Mouse (Mus musculus): Measurements from ENCODE around the gene Bag6.
A peak's percentile ranks its signal among the peaks of the same experiment; 100 is the strongest.

Gene Bag6

DNA sequence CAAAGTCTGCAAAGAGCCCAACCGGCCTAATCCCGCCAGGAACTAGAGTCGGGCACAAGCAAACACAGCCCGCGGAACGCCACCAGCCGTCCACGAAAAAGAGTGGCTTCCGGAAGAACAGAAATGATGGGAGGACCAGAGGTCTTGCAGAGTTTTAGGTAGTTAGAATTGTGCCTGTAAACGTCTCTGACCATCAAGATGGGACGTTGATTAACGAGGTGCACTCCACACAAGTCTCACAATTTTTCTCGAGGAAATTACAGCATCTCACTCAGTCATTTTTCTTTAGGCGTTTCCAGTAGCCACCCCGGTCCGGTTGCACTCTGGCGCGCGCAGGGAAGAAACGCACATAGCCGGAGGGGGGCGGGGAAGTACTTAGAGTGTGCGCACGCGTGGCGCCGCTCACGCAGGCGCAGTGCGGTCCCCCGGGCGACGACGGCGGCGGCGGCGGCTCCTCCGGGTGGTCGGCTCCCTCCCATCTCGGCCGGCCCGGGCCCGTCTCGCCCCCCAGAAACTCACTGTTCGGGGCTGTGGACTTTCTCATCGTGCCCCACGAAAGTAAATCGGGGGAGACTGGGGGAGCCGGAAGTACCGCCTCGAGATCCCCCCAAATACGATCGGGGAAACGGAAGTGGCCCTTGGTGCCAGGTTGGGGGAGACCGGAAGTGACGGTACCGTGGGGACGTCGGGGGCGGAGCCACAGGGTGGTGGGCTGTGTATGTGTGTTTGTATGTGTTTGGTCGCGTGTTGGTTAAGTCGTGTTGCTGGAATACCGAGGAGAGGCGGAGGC lies at the start of gene Bag6:
Gene Bag6 (plus strand): TSS at position 378 of the 790 bp plus-strand sequence.
- DNase-seq (ENCODE audit: low read depth, low spot score) = peak; percentile 97
- H3K27me3 ChIP-seq (ENCODE audit: control insufficient read depth, insufficient read depth, low read length, poor library complexity, severe bottlenecking) = no peaks in the 10 kb centered on the region
- H3K36me3 ChIP-seq (ENCODE audit: control insufficient read depth, insufficient read depth, low read length, poor library complexity, severe bottlenecking) = peaks cover 5% of the 10 kb centered on the region

DNA sequence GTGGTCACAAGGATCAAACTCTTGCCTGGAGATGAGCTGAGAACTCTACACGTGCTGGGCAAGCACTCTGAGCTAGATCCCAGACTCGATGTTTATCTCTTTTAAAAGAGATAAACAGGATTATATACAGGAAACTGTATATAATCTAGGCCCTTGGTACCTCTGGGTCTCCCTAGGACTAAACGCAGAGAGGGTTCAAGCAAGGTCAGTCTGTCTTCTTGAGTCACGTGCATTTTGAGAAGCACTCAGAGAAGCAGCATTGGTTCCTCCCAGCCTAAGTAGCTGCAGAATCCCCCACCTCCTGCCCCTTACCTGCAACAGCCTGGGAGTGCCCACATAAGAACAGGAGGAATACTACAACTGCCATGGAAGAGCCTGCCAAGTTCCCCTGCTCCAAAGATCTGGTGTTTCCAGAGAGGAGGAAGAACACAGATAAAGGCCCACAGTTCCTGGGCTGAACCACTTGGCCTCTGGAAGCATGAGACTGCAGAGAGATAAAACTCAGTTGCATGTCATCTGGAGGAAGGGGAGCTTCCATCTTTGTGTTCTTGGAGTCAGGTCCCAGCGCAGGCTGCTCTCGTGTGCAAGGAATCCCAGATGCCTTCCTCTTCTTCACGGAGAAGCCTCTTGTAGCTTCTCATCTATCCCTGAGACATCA lies 49.6 kb upstream of the Bag6 start, which contains the start of gene Ly6g6f:
Gene Ly6g6f (minus strand): TSS at position 403 of the 658 bp plus-strand sequence.
- H3K36me3 ChIP-seq (ENCODE audit: control insufficient read depth, insufficient read depth, low read length, poor library complexity, severe bottlenecking) = no peaks in the 10 kb centered on the region
- DNase-seq (ENCODE audit: low read depth, low spot score) = no peak
- no peaks in the 10 kb centered on the region for H3K27me3 ChIP-seq (ENCODE audit: control insufficient read depth, insufficient read depth, low read length, poor library complexity, severe bottlenecking)

DNA sequence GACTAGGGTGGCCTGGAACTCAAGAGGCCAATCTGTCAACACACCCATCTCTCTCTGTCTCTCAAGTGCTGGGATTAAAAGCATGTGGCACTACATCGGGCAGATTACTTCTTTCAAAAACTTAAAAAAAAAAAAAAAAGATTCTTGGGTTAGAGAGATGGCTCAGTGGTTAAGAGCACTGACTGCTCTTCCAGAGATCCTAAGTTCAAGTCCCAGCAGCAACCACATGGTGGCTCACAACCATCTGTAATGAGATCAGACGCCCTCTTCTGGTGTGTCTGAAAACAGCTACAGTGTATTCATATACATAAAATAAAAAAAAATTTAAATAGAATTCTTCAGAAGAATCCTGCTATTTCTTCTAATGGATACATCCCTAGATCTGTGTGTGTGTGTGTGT lies 46.8 kb upstream of the Bag6 start:
- peak; percentile 29 for DNase-seq (ENCODE audit: low read depth, low spot score)
- Histone ChIP-seq H3K36me3 (ENCODE audit: control insufficient read depth, insufficient read depth, low read length, poor library complexity, severe bottlenecking) (peaks cover 1% of the 10 kb centered on the region; the same call in 1 of the 2 replicates), H3K27me3 (ENCODE audit: control insufficient read depth, insufficient read depth, low read length, poor library complexity, severe bottlenecking) (no peaks in the 10 kb centered on the region)

DNA sequence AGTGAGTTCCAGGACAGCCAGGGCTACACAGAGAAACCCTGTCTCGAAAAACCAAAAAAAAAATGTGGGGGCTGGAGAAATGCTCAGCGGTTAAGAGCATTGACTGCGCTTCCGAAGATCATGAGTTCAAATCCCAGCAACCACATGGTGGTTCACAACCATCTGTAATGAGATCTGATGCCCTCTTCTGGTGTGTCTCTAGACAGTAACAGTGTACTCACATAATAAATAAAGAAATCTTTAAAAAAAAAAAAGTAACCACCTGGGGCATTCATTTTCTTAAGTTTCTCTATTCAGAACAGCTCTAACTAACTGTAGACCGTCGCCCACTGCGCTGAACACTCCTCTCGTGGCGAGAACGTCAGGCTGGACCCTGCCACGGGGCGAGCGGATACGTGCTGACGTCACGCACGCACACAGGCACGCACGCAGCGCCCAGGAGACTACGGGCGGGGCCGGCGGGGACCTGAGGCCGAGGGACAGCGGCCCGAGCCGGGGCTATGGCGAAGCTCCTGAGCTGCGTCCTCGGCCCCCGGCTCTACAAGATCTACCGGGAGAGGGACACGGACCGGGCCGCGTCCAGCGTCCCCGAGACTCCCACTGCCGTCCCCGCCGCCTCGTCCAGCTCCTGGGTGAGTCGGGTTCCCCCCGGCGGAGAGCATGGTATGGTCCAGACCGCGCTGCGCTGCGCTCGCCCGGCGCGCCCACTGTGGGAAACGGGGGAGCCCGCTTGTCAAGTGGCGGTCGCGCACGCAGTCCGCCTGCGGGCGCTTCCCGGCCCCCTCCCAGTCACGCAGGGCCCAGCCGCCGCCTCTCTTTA lies 45.9 kb upstream of the Bag6 start, which contains the start of gene Abhd16a:
Gene Abhd16a (plus strand): TSS at position 439 of the 820 bp plus-strand sequence.
- DNase-seq (ENCODE audit: low read depth, low spot score) = peak; percentile 96
- no peaks in the 10 kb centered on the region for H3K27me3 ChIP-seq (ENCODE audit: control insufficient read depth, insufficient read depth, low read length, poor library complexity, severe bottlenecking)
- H3K36me3 ChIP-seq (ENCODE audit: control insufficient read depth, insufficient read depth, low read length, poor library complexity, severe bottlenecking) = peaks cover 1% of the 10 kb centered on the region; the same call in 1 of the 2 replicates

DNA sequence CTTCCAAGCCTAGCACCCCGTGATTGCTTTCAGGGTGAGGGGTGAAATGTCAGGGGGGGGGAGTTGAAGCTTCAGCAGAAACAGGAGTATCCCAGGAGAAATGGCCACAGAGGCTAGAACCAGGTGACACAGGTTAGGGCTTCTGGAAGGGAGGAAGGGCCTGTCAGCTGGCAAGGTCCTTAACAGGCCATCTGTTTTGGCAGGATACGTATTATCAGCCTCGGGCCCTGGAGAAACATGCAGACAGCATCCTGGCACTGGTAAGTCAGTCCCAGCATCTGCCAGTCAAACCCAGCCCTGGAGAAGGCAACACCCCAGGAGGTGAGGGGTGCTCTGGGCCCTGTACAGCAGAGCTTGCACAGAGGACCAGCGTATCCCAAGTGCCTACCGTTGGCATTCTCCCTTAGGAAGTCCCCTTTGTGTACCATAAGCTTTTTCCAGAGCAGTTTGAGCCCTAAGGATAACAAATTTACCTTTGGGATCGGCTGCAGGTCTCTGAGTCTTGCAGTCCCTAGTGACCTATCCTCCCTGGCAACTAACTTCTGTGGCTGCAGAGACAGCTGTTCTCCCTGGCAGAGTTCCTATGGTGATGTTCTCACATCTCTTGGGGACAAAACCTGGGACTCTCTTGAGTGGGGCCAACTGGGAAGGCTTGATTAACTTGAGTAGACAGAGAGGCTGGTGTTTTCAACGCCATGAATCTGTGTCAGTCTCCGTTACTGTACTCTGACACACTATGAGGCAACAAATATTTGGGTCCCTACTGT lies 44.6 kb upstream of the Bag6 start:
- Histone ChIP-seq H3K27me3 (ENCODE audit: control insufficient read depth, insufficient read depth, low read length, poor library complexity, severe bottlenecking) (no peaks in the 10 kb centered on the region), H3K36me3 (ENCODE audit: control insufficient read depth, insufficient read depth, low read length, poor library complexity, severe bottlenecking) (peaks cover 1% of the 10 kb centered on the region; the same call in 1 of the 2 replicates)
- no peak for DNase-seq (ENCODE audit: low read depth, low spot score)

DNA sequence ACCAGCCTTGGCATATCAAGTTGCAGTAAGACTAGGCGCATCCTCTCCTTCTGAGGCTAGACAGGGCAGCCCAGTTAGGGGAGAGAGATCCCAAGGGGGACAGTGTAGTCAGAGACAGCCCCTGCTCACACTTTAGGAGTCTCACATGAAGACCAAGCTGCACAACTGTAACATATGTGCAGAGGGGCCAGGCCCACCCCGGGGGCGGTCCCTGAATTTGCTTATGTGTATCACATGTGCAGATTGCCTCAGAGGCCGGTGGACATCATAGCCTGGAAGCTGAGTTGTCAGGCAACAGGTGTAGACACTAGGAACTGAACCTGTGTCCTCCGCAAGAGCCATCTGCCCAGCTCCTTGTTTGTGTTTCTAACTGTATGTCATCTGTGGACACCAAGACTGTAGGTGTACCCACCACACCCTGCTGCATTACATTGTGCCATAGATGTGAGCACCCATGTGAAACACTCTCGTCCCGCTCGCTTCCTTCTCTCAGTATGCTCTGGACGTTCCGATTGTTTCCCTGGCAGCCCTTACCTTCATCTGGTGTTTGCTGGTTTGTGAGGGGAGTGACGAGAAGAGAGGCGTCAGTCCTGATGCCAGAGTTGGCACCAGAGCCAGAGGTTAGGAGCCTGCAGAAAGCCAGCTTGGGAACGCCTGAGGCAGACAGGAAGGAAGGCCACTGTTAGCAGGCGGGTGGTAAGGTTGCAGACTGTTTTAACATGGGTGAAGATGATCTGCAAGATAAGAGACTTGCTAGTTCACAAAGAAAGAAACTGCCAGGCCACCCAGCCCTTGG lies 42.4 kb upstream of the Bag6 start:
- Histone ChIP-seq H3K36me3 (ENCODE audit: control insufficient read depth, insufficient read depth, low read length, poor library complexity, severe bottlenecking) (peaks cover 1% of the 10 kb centered on the region), H3K27me3 (ENCODE audit: control insufficient read depth, insufficient read depth, low read length, poor library complexity, severe bottlenecking) (no peaks in the 10 kb centered on the region)
- DNase-seq (ENCODE audit: low read depth, low spot score) = no peak

DNA sequence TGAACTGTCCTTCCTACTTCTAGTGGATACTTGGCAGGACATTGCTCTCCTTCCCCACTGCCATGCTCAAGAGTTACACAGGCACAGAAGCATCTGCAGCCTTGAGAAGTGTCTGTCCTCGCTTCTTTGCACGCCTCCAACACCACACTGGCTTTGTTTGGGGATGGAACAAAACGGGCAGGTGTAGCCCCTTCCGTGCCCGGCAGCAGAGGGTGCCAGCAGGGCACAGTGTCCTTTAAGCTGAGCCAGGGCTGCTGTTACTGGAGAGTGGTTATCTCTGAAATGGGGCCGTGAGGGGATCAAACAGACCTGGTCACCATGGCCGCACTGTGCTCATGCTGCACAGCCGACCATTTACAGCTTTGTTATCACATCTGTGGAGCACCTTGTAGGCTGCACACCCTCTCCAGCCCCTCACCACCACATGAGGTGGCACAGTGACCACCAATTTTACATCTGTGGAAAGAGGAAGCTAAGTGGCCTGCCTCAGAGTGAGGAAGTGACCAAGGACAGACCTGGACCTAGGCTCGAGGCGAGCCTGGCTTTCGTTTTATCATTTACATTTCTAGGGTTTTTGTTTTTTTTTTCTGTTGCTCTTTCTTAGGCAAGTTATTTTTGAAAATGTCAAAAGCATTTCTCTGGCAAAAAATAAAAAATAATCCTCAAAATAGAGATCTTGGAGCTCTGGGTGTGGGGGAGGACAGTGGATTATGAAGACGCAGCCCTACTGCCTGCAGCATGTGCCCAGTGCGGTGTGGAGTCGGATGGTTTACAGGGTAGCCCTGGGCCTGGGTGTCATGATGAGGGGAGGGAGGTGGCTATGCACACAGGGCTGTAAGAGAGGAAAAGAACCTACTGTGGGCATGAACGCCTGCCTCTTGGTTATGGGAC lies 40.3 kb upstream of the Bag6 start:
- DNase-seq (ENCODE audit: low read depth, low spot score) = no peak
- Histone ChIP-seq H3K27me3 (ENCODE audit: control insufficient read depth, insufficient read depth, low read length, poor library complexity, severe bottlenecking) (no peaks in the 10 kb centered on the region), H3K36me3 (ENCODE audit: control insufficient read depth, insufficient read depth, low read length, poor library complexity, severe bottlenecking) (peaks cover 4% of the 10 kb centered on the region)

DNA sequence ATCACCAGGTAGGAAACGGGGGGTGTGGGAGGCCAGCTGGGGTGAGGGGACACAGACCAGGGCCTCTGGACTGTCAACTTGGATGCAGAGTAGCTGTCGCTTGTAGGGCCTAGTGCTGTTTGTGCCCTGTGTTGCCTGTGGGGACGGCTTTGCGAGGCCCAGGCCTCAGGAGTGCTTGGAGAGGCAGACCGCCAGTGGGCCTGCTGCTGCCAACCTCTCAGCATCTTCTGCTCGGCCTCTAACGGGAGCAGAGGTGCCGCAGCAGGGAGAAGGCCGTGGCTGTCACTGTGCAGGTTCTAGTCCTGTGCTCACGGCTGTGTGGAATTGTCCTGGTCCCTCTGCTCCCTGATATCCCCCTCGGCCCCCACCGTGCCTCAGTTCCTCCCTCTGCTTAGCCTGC lies 38.4 kb upstream of the Bag6 start:
- Histone ChIP-seq H3K36me3 (ENCODE audit: control insufficient read depth, insufficient read depth, low read length, poor library complexity, severe bottlenecking) (peaks cover 5% of the 10 kb centered on the region), H3K27me3 (ENCODE audit: control insufficient read depth, insufficient read depth, low read length, poor library complexity, severe bottlenecking) (no peaks in the 10 kb centered on the region)
- DNase-seq (ENCODE audit: low read depth, low spot score) = no peak

DNA sequence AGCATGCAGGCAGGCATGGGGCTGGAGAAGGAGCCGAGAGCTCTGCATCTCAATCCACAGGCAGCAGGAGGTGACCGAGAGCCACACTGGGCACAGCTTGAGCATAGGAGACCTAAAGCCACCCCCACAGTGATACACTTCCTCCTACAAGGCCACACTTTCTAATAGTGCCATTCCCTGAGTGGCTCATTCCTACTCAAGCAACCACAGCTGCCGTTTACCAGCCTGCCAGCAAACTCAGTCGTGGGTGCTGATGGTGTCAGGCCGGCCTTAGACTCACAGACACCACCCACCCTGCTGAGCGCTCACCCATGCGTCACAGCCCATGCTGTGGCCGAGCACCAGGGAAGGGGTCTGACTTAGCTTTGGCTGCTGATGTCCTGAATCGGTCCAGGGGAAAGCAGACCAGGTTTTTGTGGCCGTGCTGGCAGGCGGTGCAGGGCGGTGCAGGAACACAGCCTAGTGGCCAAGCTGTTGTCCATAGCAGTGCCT lies 37.8 kb upstream of the Bag6 start:
- Histone ChIP-seq H3K36me3 (ENCODE audit: control insufficient read depth, insufficient read depth, low read length, poor library complexity, severe bottlenecking) (peaks cover 6% of the 10 kb centered on the region), H3K27me3 (ENCODE audit: control insufficient read depth, insufficient read depth, low read length, poor library complexity, severe bottlenecking) (no peaks in the 10 kb centered on the region)
- DNase-seq (ENCODE audit: low read depth, low spot score) = no peak

DNA sequence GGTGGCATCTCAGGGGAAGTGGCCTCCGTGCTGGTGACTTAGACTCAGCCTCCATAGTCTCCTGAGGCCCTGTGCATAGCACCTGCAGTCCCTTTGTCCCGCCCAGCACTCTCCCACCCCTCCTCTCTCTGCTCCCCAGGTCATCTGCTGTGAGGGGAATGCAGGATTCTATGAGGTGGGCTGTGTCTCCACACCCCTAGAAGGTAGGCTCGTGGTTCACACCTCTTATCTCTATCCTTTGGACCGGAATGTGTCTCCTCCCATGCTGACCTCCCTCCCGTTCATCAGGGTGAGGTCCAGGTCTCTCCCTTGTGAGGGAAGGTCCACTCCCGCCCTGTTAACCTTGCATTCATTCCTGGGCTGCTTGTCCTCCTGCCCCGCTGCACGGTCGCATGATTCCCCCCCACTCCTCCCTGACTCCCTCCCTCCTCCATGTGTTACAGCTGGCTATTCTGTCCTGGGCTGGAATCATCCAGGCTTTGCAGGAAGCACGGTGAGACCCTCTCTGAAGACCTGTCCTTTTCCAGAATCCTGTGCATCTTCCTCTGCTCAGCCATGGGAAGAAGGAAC lies 34.7 kb upstream of the Bag6 start:
- Histone ChIP-seq H3K36me3 (ENCODE audit: control insufficient read depth, insufficient read depth, low read length, poor library complexity, severe bottlenecking) (peaks cover 7% of the 10 kb centered on the region), H3K27me3 (ENCODE audit: control insufficient read depth, insufficient read depth, low read length, poor library complexity, severe bottlenecking) (no peaks in the 10 kb centered on the region)
- no peak for DNase-seq (ENCODE audit: low read depth, low spot score)

DNA sequence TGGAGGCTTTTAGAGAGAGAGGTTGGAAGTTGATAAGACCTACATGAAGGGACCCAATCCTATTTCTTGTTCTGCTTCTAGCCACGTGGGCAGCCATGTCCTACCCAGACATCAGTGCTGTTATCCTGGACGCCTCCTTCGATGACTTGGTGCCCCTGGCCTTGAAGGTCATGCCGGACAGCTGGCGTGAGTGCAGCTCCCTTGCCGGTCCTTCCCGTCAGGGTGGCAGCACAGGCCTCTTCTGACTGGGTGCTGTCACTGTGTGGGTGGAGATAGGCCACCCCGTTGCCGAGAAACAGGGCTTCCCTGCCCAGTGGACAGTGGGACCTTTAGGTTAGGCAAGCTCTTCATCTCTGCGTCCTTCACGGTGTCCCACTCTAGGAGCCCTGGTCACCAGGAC lies 33.8 kb upstream of the Bag6 start:
- peaks cover 7% of the 10 kb centered on the region for H3K36me3 ChIP-seq (ENCODE audit: control insufficient read depth, insufficient read depth, low read length, poor library complexity, severe bottlenecking)
- no peak for DNase-seq (ENCODE audit: low read depth, low spot score)

DNA sequence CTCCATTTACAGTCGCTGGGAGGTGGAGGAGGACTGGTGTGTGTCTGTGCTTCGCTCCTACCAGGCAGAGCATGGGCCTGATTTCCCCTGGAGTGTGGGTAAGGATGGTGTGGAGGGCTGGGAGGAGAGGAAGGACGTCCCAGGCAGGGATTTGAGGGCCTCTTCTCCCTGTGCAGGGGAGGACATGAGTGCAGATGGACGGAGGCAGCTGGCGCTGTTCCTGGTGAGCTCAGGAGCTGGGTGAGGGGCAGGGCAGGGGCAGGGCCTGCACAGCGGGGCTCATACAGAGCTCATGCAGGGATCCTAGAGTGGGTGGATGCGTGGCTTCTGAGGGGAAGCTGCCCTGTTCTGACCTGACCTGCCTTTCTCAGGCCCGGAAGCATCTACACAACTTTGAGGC lies 32.7 kb upstream of the Bag6 start:
- H3K36me3 ChIP-seq (ENCODE audit: control insufficient read depth, insufficient read depth, low read length, poor library complexity, severe bottlenecking) = peaks cover 7% of the 10 kb centered on the region
- no peak for DNase-seq (ENCODE audit: low read depth, low spot score)
- H3K27me3 ChIP-seq (ENCODE audit: control insufficient read depth, insufficient read depth, low read length, poor library complexity, severe bottlenecking) = no peaks in the 10 kb centered on the region

More for the DNA sequence above, 33.8 kb upstream of the Bag6 start:
- no peaks in the 10 kb centered on the region for H3K27me3 ChIP-seq (ENCODE audit: control insufficient read depth, insufficient read depth, low read length, poor library complexity, severe bottlenecking)

Measured in splenic B cell, adult 2 months (primary cell).